Mouse (Mus musculus) brain, embryonic 14.5 days (tissue): ENCODE measurements around the gene Os9.

Source experiments
- CTCF ChIP-seq: fragments of 200-500 bp; IDR thresholded peaks from 2 replicates; pipeline ENCODE4 v1.5.1; 2012; ENCODE audit warnings: inconsistent platforms, mild to moderate bottlenecking, moderate library complexity, borderline replicate concordance; ENCODE audit not compliant: insufficient read depth, insufficient read length; ENCODE audit errors: extremely low read depth
- POLR2A ChIP-seq: fragments of 200-500 bp; IDR thresholded peaks from 2 replicates; pipeline ENCODE4 v1.6.1; 2012; ENCODE audit warnings: mild to moderate bottlenecking, inconsistent platforms, borderline replicate concordance; ENCODE audit not compliant: poor library complexity, insufficient read depth, insufficient read length, severe bottlenecking; ENCODE audit errors: extremely low read depth

DNA sequence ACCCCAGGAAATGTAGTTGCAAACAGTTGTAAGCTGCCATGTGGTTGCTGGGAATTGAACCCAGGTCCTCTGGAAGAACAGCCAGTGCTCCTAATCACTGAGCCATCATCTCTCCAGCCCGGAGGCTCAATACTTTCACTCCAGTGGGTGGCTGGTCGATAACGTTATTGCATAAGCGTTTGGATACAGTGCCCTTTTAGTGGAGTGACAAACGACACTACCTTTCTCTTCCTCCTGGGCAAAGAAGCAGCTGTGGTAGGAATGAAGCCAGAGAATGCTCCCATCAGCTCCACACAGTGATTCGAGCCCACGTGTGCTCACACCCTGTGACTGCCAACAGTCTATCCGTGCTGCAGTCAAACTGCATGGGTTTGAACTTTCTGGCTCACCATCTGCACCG, 49.7 kb downstream of the Os9 start:
- TF ChIP-seq POLR2A = no peak
- TF ChIP-seq CTCF = no peak
